Mouse (Mus musculus) midbrain, embryonic 16.5 days (tissue): Measurements from ENCODE around the gene Crmp1. TPM values are rescaled to one million over a fixed set of nuclear protein-coding genes. Genes with fewer than 3 reads are reported as not detected.

Source experiments
- ATAC-seq: fragments of 200-750 bp; cut with Nextera tagmentation; 2 replicates; pipeline ENCODE4 v1.8.0; 2017; ENCODE audit warnings: moderate TSS enrichment
- H3K27ac ChIP-seq: fragments of 300-500 bp; sonication (generic); 2 replicates; pipeline ENCODE4 v1.5.1; 2014; ENCODE audit warnings: mild to moderate bottlenecking, low read length, mixed read lengths
- H3K27me3 ChIP-seq: fragments of 300-500 bp; sonication (generic); 2 replicates; pipeline ENCODE4 v1.6.1; 2014; ENCODE audit warnings: low read depth, low read length, mixed read lengths; ENCODE audit not compliant: control insufficient read depth, insufficient read depth
- H3K36me3 ChIP-seq: fragments of 300-500 bp; sonication (generic); 2 replicates; pipeline ENCODE4 v1.6.1; 2014; ENCODE audit warnings: mild to moderate bottlenecking, low read length, moderate library complexity, mixed read lengths; ENCODE audit not compliant: control insufficient read depth, insufficient read depth
- H3K4me1 ChIP-seq: fragments of 300-500 bp; sonication (generic); 2 replicates; pipeline ENCODE4 v1.6.1; 2014; ENCODE audit warnings: mild to moderate bottlenecking, low read length, mixed read lengths; ENCODE audit not compliant: control insufficient read depth, insufficient read depth
- H3K4me2 ChIP-seq: fragments of 300-500 bp; sonication (generic); 2 replicates; pipeline ENCODE4 v1.6.1; 2014; ENCODE audit warnings: mild to moderate bottlenecking, low read length, mixed read lengths
- H3K4me3 ChIP-seq: fragments of 300-500 bp; sonication (generic); 2 replicates; pipeline ENCODE4 v1.5.1; 2014; ENCODE audit warnings: low read depth, mild to moderate bottlenecking, low read length, moderate library complexity, mixed read lengths
- H3K9ac ChIP-seq: fragments of 300-500 bp; sonication (generic); 2 replicates; pipeline ENCODE4 v1.6.1; 2014; ENCODE audit warnings: low read depth, low read length, mixed read lengths
- H3K9me3 ChIP-seq: fragments of 300-500 bp; sonication (generic); replicated peaks from 2 replicates; pipeline ENCODE4 v1.6.1; 2014; ENCODE audit warnings: mild to moderate bottlenecking, low read length, mixed read lengths; ENCODE audit not compliant: control insufficient read depth, poor library complexity, severe bottlenecking
- WGBS: fragments of 180-500 bp; shearing (Covaris S2); extraction: QIAGEN DNeasy Blood & Tissue Kit; methylation state at CpG from one replicate; pipeline ENCODE4 v1.1.7; 2014; 5-methylcytosine and 5-hydroxymethylcytosine counted together
- polyA plus RNA-seq: library from polyadenylated mRNA; unstranded; fragments of >200 nt; fragmentation: Nextera tagmentation; extraction: Ambion mirVana; gene quantifications from 2 replicates; pipeline ENCODE4 v1.2.1, GENCODE M21; 2015

The Crmp1 gene
- polyA plus RNA-seq, 1 experiment from 2014 or later = 1,010 TPM

- H3K4me1 ChIP-seq = peaks cover 1% of the 10 kb centered on the region; the same call in 1 of the 2 replicates
- WGBS = 97% methylated on average over 2 of the region's 2 CpGs
- H3K9me3 ChIP-seq = no peaks in the 10 kb centered on the region
- H3K36me3 ChIP-seq = no peaks in the 10 kb centered on the region
- H3K9ac ChIP-seq = no peak overlapping the region
- no peak overlapping the region for H3K27ac ChIP-seq
- no peaks in the 10 kb centered on the region for H3K27me3 ChIP-seq
- H3K4me2 ChIP-seq = no peak overlapping the region
- ATAC-seq = no peak
- H3K4me3 ChIP-seq = no peak overlapping the region
These were observed 89.4 kb downstream of the Crmp1 start for GRCm38 (mm10) chr5:37331133-37331505.

- H3K9ac ChIP-seq = no peak overlapping the region
- H3K4me1 ChIP-seq = peaks cover 6% of the 10 kb centered on the region; the same call in 1 of the 2 replicates
- no peaks in the 10 kb centered on the region for H3K9me3 ChIP-seq
- H3K27me3 ChIP-seq = no peaks in the 10 kb centered on the region
- H3K4me3 ChIP-seq = no peak overlapping the region
- no peak overlapping the region for H3K4me2 ChIP-seq
- ATAC-seq = no peak
- no peak overlapping the region for H3K27ac ChIP-seq
- WGBS = 73% methylated on average over 4 of the region's 4 CpGs
- no peaks in the 10 kb centered on the region for H3K36me3 ChIP-seq
These were observed 90.3 kb downstream of the Crmp1 start for GRCm38 (mm10) chr5:37332066-37332465.

- WGBS = 79% methylated on average over 3 of the region's 3 CpGs
- H3K27ac ChIP-seq = no peak overlapping the region
- no peak overlapping the region for H3K9ac ChIP-seq
- ATAC-seq = no peak
- no peaks in the 10 kb centered on the region for H3K9me3 ChIP-seq
- H3K4me1 ChIP-seq = peaks cover 9% of the 10 kb centered on the region; the same call in 1 of the 2 replicates
- H3K4me2 ChIP-seq = no peak overlapping the region
- H3K4me3 ChIP-seq = no peak overlapping the region
- peaks cover 4% of the 10 kb centered on the region for H3K27me3 ChIP-seq
- no peaks in the 10 kb centered on the region for H3K36me3 ChIP-seq
These were observed 93.3 kb downstream of the Crmp1 start for GRCm38 (mm10) chr5:37335061-37335460.

- Histone ChIP-seq H3K27me3 (peaks cover 4% of the 10 kb centered on the region), H3K27ac (no peak within 1 kb of the TSS), H3K9me3 (no peaks in the 10 kb centered on the region), H3K9ac (peak within 1 kb of the TSS; percentile 66), H3K4me2 (peak within 1 kb of the TSS; percentile 99), H3K4me1 (peaks cover 9% of the 10 kb centered on the region; the same call in 1 of the 2 replicates), H3K4me3 (peak within 1 kb of the TSS; percentile 60), H3K36me3 (no peaks in the 10 kb centered on the region)
- peak; percentile 61 for ATAC-seq
- under 1% methylated on average over 45 of the region's 48 CpGs for WGBS
These were observed 94.9 kb downstream of the Crmp1 start, which contains the start of gene Evc for GRCm38 (mm10) chr5:37336485-37337105. TSS of gene Evc (minus strand) at chr5:37336894.

- Histone ChIP-seq H3K4me1 (peaks cover 9% of the 10 kb centered on the region; the same call in 1 of the 2 replicates), H3K9me3 (no peaks in the 10 kb centered on the region), H3K4me3 (no peak overlapping the region), H3K27me3 (peaks cover 4% of the 10 kb centered on the region), H3K4me2 (peak overlapping the region; percentile 82; the same call in 1 of the 2 replicates), H3K27ac (no peak overlapping the region), H3K9ac (no peak overlapping the region), H3K36me3 (no peaks in the 10 kb centered on the region)
- 69% methylated on average over 3 of the region's 3 CpGs for WGBS
- ATAC-seq = no peak; the same call in 1 of the 2 replicates
These were observed 96.0 kb downstream of the Crmp1 start for GRCm38 (mm10) chr5:37337696-37338095.

- peak; percentile 70 for ATAC-seq
- H3K4me2 ChIP-seq = peak within 1 kb of the TSS; percentile 99
- H3K4me1 ChIP-seq = peaks cover 9% of the 10 kb centered on the region; the same call in 1 of the 2 replicates
- H3K9ac ChIP-seq = peak within 1 kb of the TSS; percentile 61
- no peaks in the 10 kb centered on the region for H3K9me3 ChIP-seq
- WGBS = under 1% methylated on average over 27 of the region's 27 CpGs
- H3K4me3 ChIP-seq = peak within 1 kb of the TSS; percentile 48
- H3K27me3 ChIP-seq = peaks cover 4% of the 10 kb centered on the region
- no peak within 1 kb of the TSS for H3K27ac ChIP-seq
- no peaks in the 10 kb centered on the region for H3K36me3 ChIP-seq
These were observed 96.5 kb downstream of the Crmp1 start, which contains the start of gene Evc2 for GRCm38 (mm10) chr5:37338288-37338687. TSS of gene Evc2 (plus strand) at chr5:37338499.

Other genes starting within 250 kb of the Crmp1 start
- gene Gm1043, start 156.6 kb upstream of the Crmp1 start, polyA plus RNA-seq = 2.3 and 3.0 TPM in 2 replicates
- gene Evc, start 95.0 kb downstream of the Crmp1 start, polyA plus RNA-seq = 3.5 and 3.6 TPM in 2 replicates
- gene Evc2, start 96.6 kb downstream of the Crmp1 start, polyA plus RNA-seq = 5.0 and 5.3 TPM in 2 replicates